Mouse (Mus musculus): ENCODE data around the gene Pbx4. TPM values are rescaled to one million over a fixed set of nuclear protein-coding genes. Genes with fewer than 3 reads are reported as not detected.

The Pbx4 gene
- polyA plus RNA-seq, 1 experiment from 2014 or later, result 59.7 TPM

DNA sequence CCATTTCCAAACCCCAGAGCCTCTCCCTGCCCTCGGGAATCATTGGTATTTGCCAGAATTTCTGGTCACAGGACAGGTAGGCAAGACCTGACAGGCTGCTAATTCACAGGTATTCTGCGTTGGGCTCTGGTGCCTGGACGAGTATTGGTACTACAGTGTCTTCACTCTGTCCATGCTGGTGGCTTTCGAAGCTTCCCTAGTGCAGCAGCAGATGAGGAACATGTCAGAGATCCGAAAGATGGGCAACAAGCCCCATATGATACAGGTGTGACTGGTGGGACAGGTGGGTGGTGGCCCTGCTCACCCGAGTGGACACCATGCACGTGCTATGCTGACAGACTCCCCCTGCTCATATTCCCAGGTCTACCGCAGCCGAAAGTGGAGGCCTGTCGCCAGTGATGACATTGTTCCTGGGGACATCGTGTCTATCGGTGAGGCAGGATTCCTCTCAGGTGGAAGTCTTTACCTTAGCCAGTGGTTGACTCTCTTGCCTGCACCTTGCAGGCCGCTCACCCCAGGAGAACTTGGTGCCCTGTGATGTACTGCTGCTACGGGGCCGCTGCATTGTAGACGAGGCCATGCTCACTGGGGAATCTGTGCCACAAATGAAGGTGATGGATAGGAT is 35.5 kb upstream of the Pbx4 start:
- Histone ChIP-seq H3K9me3 (ENCODE audit: control insufficient read depth, low read length) (no peaks in the 10 kb centered on the region), H3K9ac (no peak overlapping the region), H3K4me2 (replicated peaks) (no peak overlapping the region), H3K27me3 (ENCODE audit: control insufficient read depth, insufficient read depth, low read length) (no peaks in the 10 kb centered on the region), H3K4me3 (replicated peaks; ENCODE audit: low read length) (no peak overlapping the region), H3K36me3 (replicated peaks; ENCODE audit: control insufficient read depth, insufficient read depth) (peaks cover 83% of the 10 kb centered on the region), H3K27ac (no peak overlapping the region), H3K4me1 (replicated peaks; ENCODE audit: control insufficient read depth, insufficient read depth, low read length) (peaks cover 11% of the 10 kb centered on the region)
- 95% methylated on average over 16 of the region's 16 CpGs for WGBS
- no peak for ATAC-seq (ENCODE audit: low FRiP score)
- no peak for DNase-seq (ENCODE audit: low spot score)

DNA sequence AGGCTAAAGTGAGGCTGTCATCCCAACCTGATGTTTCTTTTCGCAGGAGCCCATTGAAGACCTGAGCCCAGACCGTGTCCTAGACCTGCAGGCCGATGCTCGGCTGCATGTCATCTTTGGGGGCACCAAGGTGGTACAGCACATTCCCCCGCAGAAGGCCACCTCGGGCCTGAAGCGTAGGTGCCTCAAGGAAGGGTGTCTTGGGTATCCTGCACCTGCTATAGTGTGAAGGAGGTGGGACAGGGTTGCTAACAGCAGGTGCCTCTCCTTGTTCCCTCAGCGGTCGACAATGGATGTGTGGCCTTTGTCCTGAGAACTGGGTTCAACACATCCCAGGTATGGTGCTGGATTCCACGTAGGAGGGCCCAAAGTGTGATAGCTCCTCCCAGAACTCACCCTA is 34.6 kb upstream of the Pbx4 start:
- H3K27ac ChIP-seq, result no peak overlapping the region
- no peak overlapping the region for H3K9ac ChIP-seq
- H3K4me3 ChIP-seq (replicated peaks; ENCODE audit: low read length), result no peak overlapping the region
- peaks cover 91% of the 10 kb centered on the region for H3K36me3 ChIP-seq (replicated peaks; ENCODE audit: control insufficient read depth, insufficient read depth)
- 95% methylated on average over 10 of the region's 10 CpGs for WGBS
- H3K4me1 ChIP-seq (replicated peaks; ENCODE audit: control insufficient read depth, insufficient read depth, low read length), result peaks cover 2% of the 10 kb centered on the region; the same call in 1 of the 2 replicates
- no peak overlapping the region for H3K4me2 ChIP-seq (replicated peaks)
- ATAC-seq (ENCODE audit: low FRiP score), result no peak
- DNase-seq (ENCODE audit: low spot score), result no peak
- H3K27me3 ChIP-seq (ENCODE audit: control insufficient read depth, insufficient read depth, low read length), result no peaks in the 10 kb centered on the region
- no peaks in the 10 kb centered on the region for H3K9me3 ChIP-seq (ENCODE audit: control insufficient read depth, low read length)

DNA sequence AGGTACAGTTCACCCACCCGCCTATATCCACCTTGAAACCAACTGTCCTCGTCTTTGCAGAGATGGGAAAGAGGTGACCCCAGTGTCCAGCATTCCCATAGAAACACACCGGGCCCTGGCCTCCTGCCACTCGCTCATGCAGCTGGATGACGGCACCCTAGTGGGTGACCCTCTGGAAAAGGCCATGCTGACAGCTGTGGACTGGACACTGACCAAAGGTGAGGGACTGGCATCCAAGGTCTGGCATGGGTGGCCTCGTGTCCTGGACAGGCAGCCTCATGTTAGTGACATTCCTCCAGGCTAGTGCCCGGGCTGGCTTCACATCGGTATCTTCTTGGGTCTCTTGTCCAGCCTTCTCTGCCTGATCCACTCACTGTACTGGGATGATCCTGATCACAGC is 33.0 kb upstream of the Pbx4 start:
- H3K36me3 ChIP-seq (replicated peaks; ENCODE audit: control insufficient read depth, insufficient read depth), result peaks cover 98% of the 10 kb centered on the region
- no peak overlapping the region for H3K4me2 ChIP-seq (replicated peaks)
- no peak overlapping the region for H3K9ac ChIP-seq
- 92% methylated on average over 8 of the region's 8 CpGs for WGBS
- H3K27ac ChIP-seq, result no peak overlapping the region
- no peaks in the 10 kb centered on the region for H3K4me1 ChIP-seq (replicated peaks; ENCODE audit: control insufficient read depth, insufficient read depth, low read length)
- ATAC-seq (ENCODE audit: low FRiP score), result no peak
- H3K9me3 ChIP-seq (ENCODE audit: control insufficient read depth, low read length), result no peaks in the 10 kb centered on the region
- no peak overlapping the region for H3K4me3 ChIP-seq (replicated peaks; ENCODE audit: low read length)
- H3K27me3 ChIP-seq (ENCODE audit: control insufficient read depth, insufficient read depth, low read length), result no peaks in the 10 kb centered on the region
- no peak for DNase-seq (ENCODE audit: low spot score)

DNA sequence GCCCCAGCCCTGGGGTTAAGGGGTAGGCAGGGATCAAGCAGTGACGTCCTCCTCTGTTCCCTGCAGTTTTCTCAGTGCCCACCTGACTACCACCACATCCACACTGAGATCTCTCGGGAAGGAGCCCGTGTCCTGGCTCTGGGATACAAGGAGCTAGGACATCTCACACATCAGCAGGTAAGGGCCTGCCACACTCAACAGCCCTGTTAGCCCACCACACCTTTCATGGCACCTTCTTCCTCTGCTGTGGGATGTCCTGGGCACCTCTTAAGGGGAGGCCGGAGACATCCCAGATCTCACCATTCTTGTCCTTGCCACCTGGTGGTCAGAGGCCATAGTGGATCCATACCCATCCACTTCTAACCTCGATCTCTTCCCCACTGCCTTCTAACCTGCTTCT is 32.3 kb upstream of the Pbx4 start:
- Histone ChIP-seq H3K36me3 (replicated peaks; ENCODE audit: control insufficient read depth, insufficient read depth) (peaks cover 97% of the 10 kb centered on the region), H3K4me1 (replicated peaks; ENCODE audit: control insufficient read depth, insufficient read depth, low read length) (no peaks in the 10 kb centered on the region), H3K27me3 (ENCODE audit: control insufficient read depth, insufficient read depth, low read length) (no peaks in the 10 kb centered on the region), H3K4me2 (replicated peaks) (no peak overlapping the region), H3K4me3 (replicated peaks; ENCODE audit: low read length) (no peak overlapping the region), H3K27ac (no peak overlapping the region), H3K9me3 (ENCODE audit: control insufficient read depth, low read length) (no peaks in the 10 kb centered on the region), H3K9ac (no peak overlapping the region)
- DNase-seq (ENCODE audit: low spot score), result no peak
- ATAC-seq (ENCODE audit: low FRiP score), result no peak
- WGBS, result 95% methylated on average over 5 of the region's 5 CpGs

DNA sequence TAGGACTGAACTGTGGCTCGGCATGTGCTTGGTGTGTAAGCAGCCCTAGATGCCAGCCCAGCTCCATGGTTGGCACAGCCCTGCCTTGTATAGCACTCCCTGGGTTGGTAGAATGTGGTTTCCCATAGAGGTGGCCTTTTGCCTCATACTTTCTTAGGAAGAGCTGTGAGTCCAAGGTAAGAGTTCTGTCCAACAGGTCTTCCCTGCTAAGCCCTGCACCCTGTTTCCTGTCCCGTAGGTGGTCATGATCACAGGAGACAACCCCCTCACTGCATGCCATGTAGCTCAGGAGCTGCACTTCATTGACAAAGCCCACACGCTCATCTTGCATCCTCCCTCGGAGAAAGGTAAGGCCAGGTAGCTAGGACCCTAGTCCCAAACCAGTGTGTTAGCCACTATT is 30.5 kb upstream of the Pbx4 start:
- Histone ChIP-seq H3K4me1 (replicated peaks; ENCODE audit: control insufficient read depth, insufficient read depth, low read length) (no peaks in the 10 kb centered on the region), H3K4me3 (replicated peaks; ENCODE audit: low read length) (no peak overlapping the region), H3K9me3 (ENCODE audit: control insufficient read depth, low read length) (no peaks in the 10 kb centered on the region), H3K9ac (no peak overlapping the region), H3K4me2 (replicated peaks) (no peak overlapping the region), H3K27ac (no peak overlapping the region), H3K27me3 (ENCODE audit: control insufficient read depth, insufficient read depth, low read length) (no peaks in the 10 kb centered on the region), H3K36me3 (replicated peaks; ENCODE audit: control insufficient read depth, insufficient read depth) (peaks cover 97% of the 10 kb centered on the region)
- ATAC-seq (ENCODE audit: low FRiP score), result no peak
- 99% methylated on average over 4 of the region's 4 CpGs for WGBS
- no peak for DNase-seq (ENCODE audit: low spot score)

DNA sequence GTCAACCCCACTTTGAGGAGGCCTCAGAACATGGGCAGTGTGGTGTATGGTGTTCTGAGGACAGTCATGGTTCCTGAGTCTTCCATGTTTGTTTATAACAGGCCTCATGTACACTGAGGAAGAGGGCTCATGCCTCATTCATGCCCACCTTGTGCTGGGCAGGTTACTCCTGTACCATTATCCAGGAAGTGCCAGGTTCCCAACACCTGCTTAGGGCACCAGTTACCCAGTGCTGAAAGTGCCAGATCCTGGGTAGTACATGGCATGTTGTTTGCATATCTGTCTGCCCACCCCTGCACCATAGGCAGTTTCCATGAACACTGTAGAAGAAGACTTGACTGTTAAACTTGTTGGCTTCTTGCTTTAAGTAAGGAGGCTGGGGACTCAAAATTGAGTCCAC is 30.1 kb upstream of the Pbx4 start:
- Histone ChIP-seq H3K4me1 (replicated peaks; ENCODE audit: control insufficient read depth, insufficient read depth, low read length) (no peaks in the 10 kb centered on the region), H3K36me3 (replicated peaks; ENCODE audit: control insufficient read depth, insufficient read depth) (peaks cover 97% of the 10 kb centered on the region), H3K4me3 (replicated peaks; ENCODE audit: low read length) (no peak overlapping the region), H3K9me3 (ENCODE audit: control insufficient read depth, low read length) (no peaks in the 10 kb centered on the region), H3K27ac (no peak overlapping the region), H3K4me2 (replicated peaks) (no peak overlapping the region), H3K9ac (no peak overlapping the region), H3K27me3 (ENCODE audit: control insufficient read depth, insufficient read depth, low read length) (no peaks in the 10 kb centered on the region)
- no peak for DNase-seq (ENCODE audit: low spot score)
- ATAC-seq (ENCODE audit: low FRiP score), result no peak

DNA sequence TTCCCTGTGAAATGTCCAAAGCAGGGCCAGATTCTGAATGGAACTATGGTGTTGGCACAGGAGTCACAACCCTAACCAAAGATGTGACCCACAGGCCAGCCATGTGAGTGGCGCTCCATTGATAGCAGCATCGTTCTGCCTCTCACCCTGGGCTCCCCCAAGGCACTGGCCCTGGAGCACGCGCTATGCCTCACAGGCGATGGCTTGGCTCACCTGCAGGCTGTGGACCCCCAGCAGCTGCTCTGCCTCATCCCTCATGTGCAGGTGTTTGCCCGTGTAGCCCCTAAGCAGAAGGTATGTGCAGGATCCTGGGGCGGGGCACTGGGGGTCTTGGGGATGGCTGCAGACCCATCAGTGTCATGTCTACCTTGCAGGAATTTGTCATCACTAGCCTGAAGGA is 28.9 kb upstream of the Pbx4 start:
- H3K36me3 ChIP-seq (replicated peaks; ENCODE audit: control insufficient read depth, insufficient read depth), result peaks cover 96% of the 10 kb centered on the region
- DNase-seq (ENCODE audit: low spot score) (no peak), ATAC-seq (ENCODE audit: low FRiP score) (no peak)
- peaks cover 2% of the 10 kb centered on the region; the same call in 1 of the 2 replicates for H3K4me1 ChIP-seq (replicated peaks; ENCODE audit: control insufficient read depth, insufficient read depth, low read length)
- H3K27me3 ChIP-seq (ENCODE audit: control insufficient read depth, insufficient read depth, low read length), result no peaks in the 10 kb centered on the region
- H3K4me2 ChIP-seq (replicated peaks), result no peak overlapping the region
- WGBS, result 91% methylated on average over 7 of the region's 7 CpGs
- no peak overlapping the region for H3K27ac ChIP-seq
- no peaks in the 10 kb centered on the region for H3K9me3 ChIP-seq (ENCODE audit: control insufficient read depth, low read length)
- no peak overlapping the region for H3K9ac ChIP-seq
- H3K4me3 ChIP-seq (replicated peaks; ENCODE audit: low read length), result no peak overlapping the region

DNA sequence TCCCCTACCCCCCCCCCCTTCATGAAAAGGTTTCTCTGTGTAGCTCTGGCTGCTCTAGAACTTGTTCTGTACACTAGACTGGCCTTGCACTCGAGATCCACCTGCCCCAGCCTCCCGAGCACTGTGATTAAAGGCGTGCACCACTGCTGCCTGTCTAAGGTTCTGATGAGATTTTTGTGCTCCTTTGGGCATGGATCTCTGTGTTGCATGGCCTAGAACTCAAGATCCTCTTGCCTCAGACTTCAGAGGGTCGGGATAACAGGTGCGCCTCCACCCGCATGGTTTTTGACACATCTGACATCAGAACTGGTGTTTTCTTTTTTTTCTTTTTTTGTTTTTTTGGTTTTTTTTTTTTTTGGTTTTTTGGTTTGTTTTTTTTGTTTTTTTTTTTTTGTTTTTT is 27.8 kb upstream of the Pbx4 start:
- H3K9me3 ChIP-seq (ENCODE audit: control insufficient read depth, low read length), result no peaks in the 10 kb centered on the region
- no peak for DNase-seq (ENCODE audit: low spot score)
- WGBS, result 92% methylated on average over 6 of the region's 6 CpGs

DNA sequence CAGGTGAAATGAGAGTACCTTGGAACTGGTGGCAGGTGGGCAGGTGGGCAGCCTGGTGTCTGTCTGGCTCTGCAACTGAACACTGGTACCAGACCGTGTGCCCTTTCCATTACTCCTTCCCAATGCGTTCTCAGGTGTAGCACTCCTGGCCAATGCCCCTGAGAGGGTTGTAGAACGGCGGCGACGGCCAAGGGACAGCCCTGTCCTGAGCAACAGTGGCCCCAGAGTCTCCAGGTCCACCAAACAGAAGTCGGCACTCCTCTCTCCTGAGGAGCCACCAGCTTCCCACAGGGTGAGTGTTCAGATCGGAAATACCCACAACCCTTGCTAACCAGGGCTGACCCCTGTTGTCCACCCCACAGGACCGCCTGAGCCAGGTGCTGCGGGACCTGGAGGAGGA is 27.2 kb upstream of the Pbx4 start:
- Histone ChIP-seq H3K4me2 (replicated peaks) (no peak overlapping the region), H3K27ac (no peak overlapping the region), H3K9me3 (ENCODE audit: control insufficient read depth, low read length) (no peaks in the 10 kb centered on the region), H3K27me3 (ENCODE audit: control insufficient read depth, insufficient read depth, low read length) (no peaks in the 10 kb centered on the region), H3K4me3 (replicated peaks; ENCODE audit: low read length) (no peak overlapping the region), H3K36me3 (replicated peaks; ENCODE audit: control insufficient read depth, insufficient read depth) (peaks cover 79% of the 10 kb centered on the region), H3K9ac (no peak overlapping the region), H3K4me1 (replicated peaks; ENCODE audit: control insufficient read depth, insufficient read depth, low read length) (peaks cover 10% of the 10 kb centered on the region; the same call in 1 of the 2 replicates)
- ATAC-seq (ENCODE audit: low FRiP score) (no peak), DNase-seq (ENCODE audit: low spot score) (no peak)
- WGBS, result 93% methylated on average over 10 of the region's 10 CpGs

More for the DNA sequence above, 27.8 kb upstream of the Pbx4 start:
- Histone ChIP-seq H3K9ac (no peak overlapping the region), H3K4me1 (replicated peaks; ENCODE audit: control insufficient read depth, insufficient read depth, low read length) (peaks cover 5% of the 10 kb centered on the region; the same call in 1 of the 2 replicates), H3K36me3 (replicated peaks; ENCODE audit: control insufficient read depth, insufficient read depth) (peaks cover 84% of the 10 kb centered on the region), H3K27me3 (ENCODE audit: control insufficient read depth, insufficient read depth, low read length) (no peaks in the 10 kb centered on the region), H3K4me3 (replicated peaks; ENCODE audit: low read length) (no peak overlapping the region), H3K27ac (no peak overlapping the region), H3K4me2 (replicated peaks) (no peak overlapping the region)
- no peak for ATAC-seq (ENCODE audit: low FRiP score)

DNA sequence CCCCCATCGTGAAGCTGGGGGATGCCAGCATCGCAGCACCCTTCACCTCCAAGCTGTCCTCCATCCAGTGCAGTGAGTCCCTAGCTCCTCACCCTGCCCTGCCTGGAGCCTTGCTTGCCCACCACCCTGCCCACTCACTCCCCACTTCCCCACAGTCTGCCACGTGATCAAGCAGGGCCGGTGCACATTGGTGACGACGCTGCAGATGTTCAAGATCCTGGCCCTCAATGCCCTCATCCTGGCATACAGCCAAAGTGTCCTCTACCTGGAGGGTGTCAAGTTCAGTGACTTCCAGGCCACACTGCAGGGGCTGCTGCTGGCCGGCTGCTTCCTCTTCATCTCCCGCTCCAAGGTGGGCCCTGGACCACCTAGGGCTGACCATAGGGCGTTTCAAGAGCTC is 26.8 kb upstream of the Pbx4 start:
- no peak for DNase-seq (ENCODE audit: low spot score)

More for the DNA sequence above, 26.8 kb upstream of the Pbx4 start:
- Histone ChIP-seq H3K27ac (no peak overlapping the region), H3K4me3 (replicated peaks; ENCODE audit: low read length) (no peak overlapping the region), H3K36me3 (replicated peaks; ENCODE audit: control insufficient read depth, insufficient read depth) (peaks cover 75% of the 10 kb centered on the region), H3K4me2 (replicated peaks) (no peak overlapping the region), H3K9me3 (ENCODE audit: control insufficient read depth, low read length) (no peaks in the 10 kb centered on the region), H3K4me1 (replicated peaks; ENCODE audit: control insufficient read depth, insufficient read depth, low read length) (peaks cover 10% of the 10 kb centered on the region; the same call in 1 of the 2 replicates), H3K27me3 (ENCODE audit: control insufficient read depth, insufficient read depth, low read length) (no peaks in the 10 kb centered on the region), H3K9ac (no peak overlapping the region)
- 94% methylated on average over 9 of the region's 9 CpGs for WGBS
- ATAC-seq (ENCODE audit: low FRiP score), result no peak
